Mouse (Mus musculus) heart, postnatal 10 days (tissue): ENCODE results near the gene Garnl3. TPM values are rescaled to one million over a fixed set of nuclear protein-coding genes. Genes with fewer than 3 reads are reported as not detected.

Source experiments
- DNase-seq, 2 experiments: peaks; one replicate each; pipeline ENCODE4 v3.0.0; 2021
- intact Hi-C: fragments of 180-260 bp; cut with DNase I; formaldehyde crosslinking; loops from one replicate; pipeline ENCODE4 v1.15.1; 2025
- total RNA-seq, 2 experiments: library from RNA; stranded (reverse); gene quantifications; 2 replicates each; pipeline ENCODE4 v1.2.3; 2021

Gene Garnl3
- total RNA-seq, 2 experiments from 2014 or later, result 9.2 to 9.9 TPM

GRCm38 (mm10) chr2:32961192-32961995, 170.1 kb downstream of the Garnl3 start, which contains the start of the genes Rpl12 and Lrsam1:
Rpl12 (plus strand) TSS chr2:32961559.
Lrsam1 (minus strand) TSS chr2:32961614.
- peak; percentile 97 to 98 for DNase-seq
- intact Hi-C loops, result no loop called here

GRCm38 (mm10) chr2:32960273-32960672, 171.2 kb downstream of the Garnl3 start:
- intact Hi-C loops, result no loop called here

GRCm38 (mm10) chr2:32957344-32957743, 174.1 kb downstream of the Garnl3 start:
- no peak for DNase-seq
- intact Hi-C loops, result no loop called here

More at GRCm38 (mm10) chr2:32960273-32960672, 171.2 kb downstream of the Garnl3 start:
- DNase-seq, result no peak

GRCm38 (mm10) chr2:32954581-32954980, 176.9 kb downstream of the Garnl3 start:
- intact Hi-C loops, result no loop called here
- DNase-seq, result no peak

GRCm38 (mm10) chr2:32947454-32947853, 184.0 kb downstream of the Garnl3 start:
- intact Hi-C loops, result no loop called here
- DNase-seq, result no peak

GRCm38 (mm10) chr2:32940483-32940882, 191.0 kb downstream of the Garnl3 start:
- no peak for DNase-seq
- intact Hi-C loops, result no loop called here

GRCm38 (mm10) chr2:32939418-32939817, 192.0 kb downstream of the Garnl3 start:
- peak; percentile 40 to 64 for DNase-seq
- intact Hi-C loops, result no loop called here

- DNase-seq, result no peak
- intact Hi-C loops, result no loop called here
Observed at GRCm38 (mm10) chr2:32938741-32939140, 192.7 kb downstream of the Garnl3 start.

Other genes starting within 250 kb of the Garnl3 start
- 100 to 1,000 TPM in 1 of 2 experiments, 10 to 100 TPM in 1; 94.4 to 121 TPM for gene Rpl12, start 170.1 kb downstream of the Garnl3 start, total RNA-seq
- gene Lrsam1, start 170.0 kb downstream of the Garnl3 start, total RNA-seq, result 10 to 100 TPM; 10.7 to 16.2 TPM
- gene Slc2a8, start 149.6 kb downstream of the Garnl3 start, total RNA-seq, result 10 to 100 TPM; 17.3 to 17.9 TPM
- 100 to 1,000 TPM; 135 to 141 TPM for gene Angptl2, start 84.4 kb upstream of the Garnl3 start, total RNA-seq
- gene Ralgps1, start 239.8 kb upstream of the Garnl3 start, total RNA-seq, result 1 to 10 TPM; 6.7 to 9.0 TPM